Mouse (Mus musculus) bone marrow, adult 2 months (tissue): Measurements from ENCODE around the gene Emp2. TPM values are rescaled to one million over a fixed set of nuclear protein-coding genes. Genes with fewer than 3 reads are reported as not detected.

ENCODE experiments used
- H3K27ac ChIP-seq: fragments of 200-500 bp; 2 replicates; pipeline ENCODE4 v1.5.1; 2012; ENCODE audit warnings: low read depth, mild to moderate bottlenecking, control low read depth, inconsistent platforms, low read length; ENCODE audit not compliant: control insufficient read depth, poor library complexity, insufficient read depth
- H3K4me1 ChIP-seq: fragments of 200-500 bp; 2 replicates; pipeline ENCODE4 v1.6.1; 2011; ENCODE audit warnings: low read length; ENCODE audit not compliant: control insufficient read depth, insufficient read depth
- H3K4me3 ChIP-seq: fragments of 200-500 bp; replicated peaks from 2 replicates; pipeline ENCODE3; 2011; ENCODE audit warnings: mild to moderate bottlenecking, low read depth, low read length, control low read depth; ENCODE audit not compliant: control insufficient read depth
- CTCF ChIP-seq: fragments of 200-500 bp; IDR thresholded peaks from 2 replicates; pipeline ENCODE4 v1.5.1; 2011; ENCODE audit warnings: low read length, control low read depth; ENCODE audit not compliant: control insufficient read depth, insufficient read depth
- POLR2A ChIP-seq: fragments of 200-500 bp; IDR thresholded peaks from 2 replicates; pipeline ENCODE4 v1.6.1; 2011; ENCODE audit warnings: low read depth, mild to moderate bottlenecking, control low read depth, low read length, borderline replicate concordance; ENCODE audit not compliant: control insufficient read depth
- WGBS: fragments of 180-500 bp; shearing (Covaris S2); methylation state at CpG from one replicate; pipeline ENCODE4 v1.1.7; 2018; 5-methylcytosine and 5-hydroxymethylcytosine counted together
- polyA plus RNA-seq: library from polyadenylated mRNA; stranded (reverse); fragments of >200 nt; gene quantifications from 2 replicates; pipeline ENCODE4 v1.2.4, GENCODE M21; 2011; ENCODE audit warnings: low replicate concordance; ENCODE audit not compliant: missing spikeins, insufficient read depth, insufficient read length

Emp2 gene
- polyA plus RNA-seq, 1 experiment = 1.6 TPM

DNA sequence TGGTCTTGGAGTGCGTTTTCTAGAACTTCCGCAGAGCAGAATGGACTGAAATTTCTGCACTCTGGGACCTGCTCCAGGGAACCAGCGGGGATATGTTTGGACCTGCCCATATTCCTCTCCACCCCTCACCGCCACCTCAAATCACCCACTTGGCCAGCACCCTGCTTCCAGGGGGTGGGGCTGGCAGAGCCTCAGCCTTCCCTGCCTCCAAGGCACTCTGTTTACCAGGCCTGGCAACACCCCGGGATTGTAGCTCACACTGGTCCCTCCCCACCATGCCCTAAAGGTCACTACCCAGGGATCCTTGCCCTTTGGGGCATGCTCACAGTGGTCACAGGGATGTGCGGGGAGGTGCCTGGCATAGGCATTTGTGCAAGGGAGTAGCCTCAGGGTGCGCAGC lies 33.8 kb upstream of the Emp2 start:
- 84% methylated on average over 7 of the region's 7 CpGs for WGBS
- TF ChIP-seq CTCF = no peak
- TF ChIP-seq POLR2A = no peak
- Histone ChIP-seq H3K4me3 (no peak overlapping the region), H3K27ac (no peak overlapping the region), H3K4me1 (no peaks in the 10 kb centered on the region)

GRCm38 (mm10) chr16:10341110-10341509 lies 27.3 kb upstream of the Emp2 start:
- no peak overlapping the region for H3K4me3 ChIP-seq
- H3K4me1 ChIP-seq = no peaks in the 10 kb centered on the region
- TF ChIP-seq CTCF (no peak), POLR2A (no peak)
- 87% methylated on average over 4 of the region's 4 CpGs for WGBS
- H3K27ac ChIP-seq = no peak overlapping the region

GRCm38 (mm10) chr16:10339930-10340329 lies 26.2 kb upstream of the Emp2 start:
- WGBS = 86% methylated on average over 10 of the region's 10 CpGs
- no peak for TF ChIP-seq CTCF
- TF ChIP-seq POLR2A = no peak
- no peak overlapping the region for H3K4me3 ChIP-seq
- no peaks in the 10 kb centered on the region for H3K4me1 ChIP-seq
- no peak overlapping the region for H3K27ac ChIP-seq

GRCm38 (mm10) chr16:10338601-10339000 lies 24.8 kb upstream of the Emp2 start:
- WGBS = 83% methylated on average over 5 of the region's 5 CpGs
- H3K27ac ChIP-seq = no peak overlapping the region
- no peaks in the 10 kb centered on the region for H3K4me1 ChIP-seq
- TF ChIP-seq CTCF (no peak), POLR2A (no peak)
- H3K4me3 ChIP-seq = no peak overlapping the region

DNA sequence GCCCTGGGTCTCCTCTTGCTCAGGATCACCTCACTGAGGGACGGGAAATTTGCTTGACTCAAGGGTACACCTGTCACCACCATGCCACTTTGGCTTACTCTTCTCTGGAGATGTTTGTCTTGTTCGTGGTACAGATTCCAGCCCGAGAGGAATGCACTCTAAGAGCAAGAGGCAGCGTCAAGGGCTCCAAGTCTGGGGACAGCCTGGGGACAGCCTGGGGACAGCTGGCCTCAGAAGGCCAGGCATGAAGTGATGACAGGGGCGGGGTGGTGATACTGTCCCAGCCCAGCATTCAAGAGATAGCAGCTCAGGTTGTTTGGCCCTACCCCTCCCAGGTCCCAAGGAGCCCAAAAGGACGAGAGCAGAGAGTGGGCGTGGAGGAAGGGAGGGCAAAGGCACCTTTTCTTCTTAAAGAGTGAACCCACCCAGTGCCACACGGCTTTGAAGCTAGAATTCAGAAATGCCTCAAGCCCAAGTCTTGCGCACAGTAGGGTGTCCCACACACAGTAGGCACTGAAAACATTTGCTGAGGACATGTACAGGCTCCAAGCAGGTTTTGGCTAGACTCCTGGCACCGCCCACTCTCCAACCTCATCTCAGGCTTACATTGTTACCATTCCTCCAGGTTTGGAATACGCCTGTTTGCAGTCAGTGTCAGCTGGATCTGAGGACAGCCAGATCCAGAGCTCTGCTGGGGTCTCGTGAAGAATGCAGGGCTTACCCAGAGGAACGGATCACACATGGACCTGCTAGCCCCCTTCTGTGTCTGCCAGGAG lies 23.8 kb upstream of the Emp2 start:
- TF ChIP-seq POLR2A (no peak), CTCF (no peak)
- Histone ChIP-seq H3K27ac (no peak overlapping the region), H3K4me1 (no peaks in the 10 kb centered on the region), H3K4me3 (no peak overlapping the region)
- WGBS = 84% methylated on average over 13 of the region's 13 CpGs

DNA sequence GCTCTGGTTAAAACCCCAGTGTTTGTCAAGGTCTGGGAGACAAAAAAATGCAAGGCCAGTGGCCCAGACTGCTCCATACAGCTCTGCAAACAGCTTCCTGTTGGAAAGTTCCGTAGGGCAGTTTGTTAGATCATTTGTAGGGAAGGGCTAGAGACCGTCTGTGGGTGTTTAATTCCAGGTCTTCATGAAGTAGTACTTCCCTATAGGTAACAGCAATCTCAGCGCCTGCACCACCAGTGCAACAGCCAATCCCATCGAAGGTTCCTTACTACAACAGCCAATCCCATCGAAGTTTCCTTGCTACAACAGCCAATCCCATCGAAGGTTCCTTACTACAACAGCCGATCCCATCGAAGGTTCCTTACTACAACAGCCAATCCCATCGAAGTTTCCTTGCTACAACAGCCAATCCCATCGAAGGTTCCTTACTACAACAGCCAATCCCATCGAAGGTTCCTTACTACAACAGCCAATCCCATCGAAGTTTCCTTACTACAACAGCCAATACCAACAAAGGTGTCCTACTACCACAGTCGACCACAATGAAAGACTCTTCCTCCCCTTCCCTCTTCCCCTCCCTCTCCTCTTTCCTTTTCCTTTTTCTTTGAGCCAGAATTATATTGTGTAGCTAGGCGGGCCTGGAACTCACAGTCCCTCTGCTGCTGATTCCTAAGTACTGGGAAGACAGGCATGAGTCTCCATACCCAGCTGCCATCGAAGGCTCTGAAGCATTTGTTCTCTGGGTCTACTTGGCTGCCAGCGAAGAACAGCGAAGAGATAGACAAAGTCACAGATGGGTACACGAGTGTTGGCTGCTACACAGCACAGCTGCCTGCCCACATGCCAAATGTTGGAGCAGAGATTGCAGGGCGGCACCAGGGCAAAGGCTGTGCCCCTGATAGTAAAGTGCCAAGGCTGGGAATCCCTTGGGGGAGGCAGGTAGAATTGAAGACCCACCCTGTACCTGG lies 23.0 kb upstream of the Emp2 start:
- Histone ChIP-seq H3K27ac (no peak overlapping the region), H3K4me1 (no peaks in the 10 kb centered on the region), H3K4me3 (no peak overlapping the region)
- TF ChIP-seq CTCF (no peak), POLR2A (no peak)
- WGBS = 81% methylated on average over 19 of the region's 19 CpGs

GRCm38 (mm10) chr16:10335953-10336352 lies 22.2 kb upstream of the Emp2 start:
- TF ChIP-seq CTCF (no peak), POLR2A (no peak)
- no peaks in the 10 kb centered on the region for H3K4me1 ChIP-seq
- H3K27ac ChIP-seq = no peak overlapping the region
- H3K4me3 ChIP-seq = no peak overlapping the region
- 75% methylated on average over 2 of the region's 2 CpGs for WGBS

DNA sequence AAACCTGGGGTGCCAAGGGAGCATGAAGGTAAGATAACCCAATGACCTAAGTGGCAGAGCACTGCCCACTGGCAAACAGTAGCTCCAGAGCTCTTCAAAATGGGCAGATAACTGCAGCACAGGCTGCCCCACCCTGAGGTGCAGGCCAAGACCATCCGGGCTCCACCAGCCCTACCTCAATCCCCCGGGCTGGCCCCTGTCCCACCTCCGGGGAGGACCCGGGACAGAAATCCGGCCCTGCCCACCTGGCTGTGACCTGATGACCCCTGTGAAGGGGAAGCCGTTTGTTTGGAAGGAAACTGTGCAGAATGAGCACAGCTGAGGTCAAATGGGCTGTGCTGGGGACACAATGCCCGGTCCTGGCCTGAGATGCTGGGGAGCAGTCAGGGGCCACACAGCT lies 19.0 kb upstream of the Emp2 start:
- Histone ChIP-seq H3K27ac (no peak overlapping the region), H3K4me1 (no peaks in the 10 kb centered on the region), H3K4me3 (no peak overlapping the region)
- TF ChIP-seq POLR2A = no peak
- WGBS = 53% methylated on average over 7 of the region's 7 CpGs
